Mouse (Mus musculus) heart, adult 18-20 months (tissue): ENCODE results near the gene Tex12. TPM values are rescaled to one million over a fixed set of nuclear protein-coding genes. Genes with fewer than 3 reads are reported as not detected.

ENCODE experiments used
- DNase-seq, 2 experiments: peaks; one replicate each; pipeline ENCODE4 v3.0.0; 2021 to 2022; ENCODE audit warnings: mixed read lengths in 1 of 2
- total RNA-seq, 2 experiments: library from RNA; stranded (reverse); gene quantifications; 2 replicates each; pipeline ENCODE4 v1.2.3; 2021

Gene Tex12
- total RNA-seq, 2 experiments from 2014 or later: not detected

DNA sequence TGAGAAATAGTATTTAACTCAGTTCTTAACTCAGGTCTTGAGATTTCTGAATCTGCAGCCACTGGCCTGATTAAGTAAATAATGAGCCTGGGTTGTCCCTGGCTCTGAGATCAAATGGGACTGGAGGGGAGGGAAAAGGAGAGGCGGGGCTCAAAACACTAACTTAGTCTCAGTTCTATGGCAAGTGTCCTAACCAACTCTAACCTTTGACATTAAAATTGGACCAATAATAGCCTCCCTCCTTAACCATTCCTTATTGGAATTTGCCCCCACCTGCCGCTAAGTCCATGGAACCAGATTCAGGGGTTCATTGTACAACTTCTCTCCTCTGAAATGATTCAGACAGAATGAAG is 6.1 kb downstream of the Tex12 start, which contains the start of gene Bco2:
TSS of gene Bco2 (minus strand) at position 88 of the 353 bp plus-strand sequence.
- DNase-seq: no peak

DNA sequence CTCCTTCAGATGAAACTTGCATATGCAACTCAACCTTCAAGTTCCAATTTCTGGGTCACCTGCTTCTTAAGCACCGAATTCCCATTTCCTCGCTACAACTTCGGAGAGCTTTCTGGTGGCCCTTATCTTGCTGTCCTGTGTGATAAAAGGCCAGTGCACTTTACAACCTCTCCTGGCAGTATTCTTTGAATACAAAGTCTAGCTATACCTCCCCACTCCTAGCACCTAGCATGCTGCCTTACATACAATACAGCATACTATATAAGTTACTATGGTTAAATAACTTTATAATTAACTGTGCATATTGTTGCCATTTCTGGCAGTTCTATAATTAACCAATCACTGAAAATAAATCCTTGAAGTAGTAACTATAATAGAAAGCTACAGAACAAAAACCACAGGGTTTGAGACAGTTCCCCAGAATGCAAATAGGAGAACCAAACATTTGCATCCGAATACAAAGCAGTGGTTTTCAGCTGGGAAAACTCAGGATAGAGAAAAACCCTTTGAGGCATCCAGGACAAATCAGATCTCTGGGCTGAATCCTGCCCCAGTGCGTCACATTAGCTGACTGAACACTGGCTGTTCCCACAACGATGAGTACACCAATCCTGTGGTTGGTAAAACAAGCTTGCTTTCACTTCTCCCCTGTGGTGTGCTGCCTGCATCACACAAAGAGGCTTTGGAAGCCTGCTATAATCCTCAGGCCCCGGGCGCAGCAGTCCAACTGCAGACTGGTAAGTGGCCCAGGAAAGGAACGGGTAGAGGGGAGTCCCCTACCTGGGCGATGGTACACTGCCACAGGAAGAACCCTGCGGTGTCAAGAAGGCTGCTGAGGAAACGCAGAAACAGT is 6.7 kb downstream of the Tex12 start, which contains the start of gene Il18:
TSS of gene Il18 (plus strand) at position 587 of the 853 bp plus-strand sequence.
- peak; percentile 51 to 68 for DNase-seq

DNA sequence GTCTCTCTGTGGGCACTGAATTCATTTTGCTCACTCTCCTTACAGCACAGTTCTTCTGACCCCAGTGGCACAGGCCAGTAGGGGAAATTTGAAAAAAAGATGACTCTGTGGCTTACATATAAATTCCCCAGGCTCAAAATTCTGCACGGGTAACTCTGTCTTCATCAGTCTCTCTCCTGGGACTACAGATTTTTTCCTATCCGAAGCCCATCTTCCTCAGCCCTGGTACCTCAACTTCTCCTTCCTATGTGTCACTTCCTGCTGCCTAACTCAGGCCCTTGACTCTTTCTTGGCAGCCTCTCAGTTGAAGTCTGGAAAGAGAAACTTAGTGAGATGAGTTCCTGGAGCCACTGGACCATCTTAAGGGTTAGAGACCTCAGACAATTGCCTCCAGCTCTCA is 7.6 kb downstream of the Tex12 start:
- peak in 1 of 2 experiments; percentile 35 for DNase-seq

DNA sequence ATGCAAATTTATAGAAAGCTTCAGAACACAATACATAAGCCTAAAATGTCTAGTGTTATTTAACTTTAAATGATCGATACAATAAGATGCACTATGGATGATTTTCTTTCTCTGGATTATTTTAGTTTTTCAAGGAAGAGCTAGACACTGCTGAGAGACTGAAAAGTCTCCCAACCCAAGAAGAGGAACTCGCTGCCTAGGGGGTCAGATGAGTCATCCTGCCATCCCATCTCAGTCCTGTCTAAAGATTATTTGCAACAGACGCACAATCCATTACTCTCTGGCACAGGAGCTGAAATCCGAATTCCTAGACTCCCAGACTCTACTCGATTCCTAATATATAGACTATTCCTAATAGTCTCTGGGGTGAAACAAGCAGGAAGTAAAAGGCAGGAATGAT is 8.9 kb downstream of the Tex12 start:
- DNase-seq: no peak

DNA sequence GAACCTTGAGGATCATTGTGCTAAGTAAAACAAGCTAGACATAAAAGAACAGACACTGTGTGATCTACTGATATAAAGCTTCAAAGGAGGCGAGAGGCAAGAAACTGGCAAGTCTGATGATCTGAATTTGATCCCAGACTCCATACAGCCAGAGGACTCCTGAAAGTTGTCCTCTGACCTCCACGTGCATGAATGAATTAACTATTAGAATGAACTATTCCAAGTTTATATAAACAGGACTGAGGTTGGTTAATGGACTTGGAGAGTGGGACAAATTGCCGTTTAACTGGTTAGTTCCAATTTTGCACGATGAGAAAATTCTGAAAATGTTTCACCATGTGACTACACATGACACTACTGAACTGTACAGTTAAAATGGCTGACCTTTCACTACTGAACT is 12.2 kb downstream of the Tex12 start:
- DNase-seq: no peak

DNA sequence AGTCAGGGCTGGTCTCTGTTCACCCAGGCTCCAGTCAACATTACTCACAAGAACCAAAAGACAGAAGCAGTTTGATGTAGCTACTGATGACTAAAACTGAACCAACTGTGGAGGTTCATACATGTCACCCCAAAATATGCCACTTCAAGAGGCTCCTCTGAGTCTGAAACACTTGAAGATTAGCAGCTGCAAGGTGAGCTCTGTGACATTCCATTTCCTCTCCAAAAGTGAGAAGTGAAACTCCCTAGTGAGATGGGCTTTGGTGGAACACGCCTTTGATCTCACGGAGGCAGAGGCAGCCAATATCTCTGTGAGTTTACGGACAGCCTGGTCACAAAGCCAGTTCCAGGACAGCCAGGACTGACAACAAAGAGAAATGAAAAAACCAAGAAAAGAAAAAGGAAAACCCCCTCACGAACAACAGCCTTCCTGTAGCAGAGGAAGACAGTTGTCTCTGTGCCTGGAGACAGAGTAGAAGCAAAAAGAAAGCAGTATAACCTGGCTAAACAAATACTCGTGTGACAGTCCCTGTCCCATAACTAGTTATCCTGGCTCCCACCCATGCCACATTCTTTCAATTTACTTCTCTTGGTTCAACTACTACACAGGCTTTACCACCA is 13.2 kb downstream of the Tex12 start:
- DNase-seq: no peak

DNA sequence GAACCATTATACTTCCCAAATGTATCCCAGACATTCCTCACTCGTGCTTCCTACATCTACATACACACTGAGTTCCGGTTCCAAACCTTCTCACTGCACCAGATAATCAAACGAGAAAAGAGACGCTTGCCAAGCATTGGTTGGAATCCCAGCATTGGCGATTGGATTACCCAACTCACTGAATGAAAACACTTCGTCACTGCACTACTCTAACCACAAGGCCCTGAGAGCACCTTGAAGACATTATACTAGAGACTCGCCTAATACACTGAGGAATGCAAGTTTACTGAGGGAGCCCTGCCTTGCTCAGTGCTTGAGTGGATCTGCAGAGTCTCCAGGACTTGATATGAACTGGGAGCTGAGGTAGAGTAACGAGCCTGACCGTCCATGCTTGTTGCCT is 18.7 kb downstream of the Tex12 start:
- DNase-seq: no peak

DNA sequence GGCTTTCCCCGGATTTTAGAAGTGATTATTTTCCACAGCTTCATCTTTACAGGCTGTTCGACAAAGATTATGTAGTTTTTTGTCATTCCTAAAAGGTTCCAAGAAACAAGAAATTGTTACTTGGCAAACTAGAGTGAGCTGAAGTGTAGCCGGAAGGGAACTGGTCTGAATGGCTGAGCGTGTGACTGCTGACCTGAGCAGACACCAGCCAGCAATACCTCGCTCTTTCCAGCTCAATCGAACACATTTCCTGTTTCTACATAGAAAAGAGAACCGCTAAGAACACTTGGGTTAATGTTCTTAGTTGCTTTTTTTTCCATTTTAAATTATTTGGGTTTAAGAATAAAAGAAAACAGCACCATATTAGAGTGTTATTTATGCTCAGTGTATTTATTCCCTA is 21.0 kb downstream of the Tex12 start:
- DNase-seq: no peak

DNA sequence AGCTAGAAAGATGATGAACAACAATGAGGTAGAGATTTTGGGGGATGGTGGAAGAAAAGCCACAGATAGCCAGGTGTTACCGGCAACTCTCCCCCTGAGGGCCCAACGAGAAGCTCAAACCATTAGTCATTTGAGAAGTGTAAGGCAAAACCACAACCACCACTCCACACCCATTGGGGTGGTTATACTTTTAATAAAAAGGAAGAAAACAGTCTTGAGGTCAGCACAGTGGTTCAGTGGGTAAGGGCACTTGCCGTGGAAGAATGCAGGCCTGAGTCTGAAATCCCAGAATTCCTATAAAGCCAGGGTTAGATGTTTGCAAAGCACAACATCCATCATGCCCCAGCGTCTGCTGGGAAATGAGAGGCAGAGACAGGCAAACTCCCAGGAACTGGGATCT is 23.8 kb downstream of the Tex12 start:
- DNase-seq: no peak

DNA sequence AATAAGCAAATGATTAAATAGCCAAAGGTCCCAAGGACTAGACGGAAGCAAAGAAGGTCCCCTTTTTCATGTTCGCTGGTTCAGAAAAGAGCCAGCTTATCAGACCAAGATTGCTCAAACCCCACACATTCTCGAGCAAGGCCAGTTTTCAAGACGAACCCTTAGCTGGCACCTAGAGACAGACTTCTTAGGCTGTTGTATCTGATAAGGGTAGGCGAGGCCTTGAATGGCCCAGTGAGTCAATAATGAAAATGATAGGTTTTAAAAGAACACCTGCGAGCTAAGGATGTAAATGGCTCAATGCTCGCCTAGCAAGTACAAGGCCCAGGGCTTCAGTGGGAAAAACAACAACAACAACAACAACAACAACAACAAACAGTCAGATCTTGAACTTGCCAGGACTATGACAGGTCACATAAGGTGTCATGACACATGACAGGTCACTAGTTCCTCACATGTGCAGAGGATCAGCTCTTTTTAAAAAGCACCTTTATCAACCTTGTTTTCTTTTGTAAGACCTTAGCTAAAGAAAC is 24.5 kb downstream of the Tex12 start:
- no peak for DNase-seq

DNA sequence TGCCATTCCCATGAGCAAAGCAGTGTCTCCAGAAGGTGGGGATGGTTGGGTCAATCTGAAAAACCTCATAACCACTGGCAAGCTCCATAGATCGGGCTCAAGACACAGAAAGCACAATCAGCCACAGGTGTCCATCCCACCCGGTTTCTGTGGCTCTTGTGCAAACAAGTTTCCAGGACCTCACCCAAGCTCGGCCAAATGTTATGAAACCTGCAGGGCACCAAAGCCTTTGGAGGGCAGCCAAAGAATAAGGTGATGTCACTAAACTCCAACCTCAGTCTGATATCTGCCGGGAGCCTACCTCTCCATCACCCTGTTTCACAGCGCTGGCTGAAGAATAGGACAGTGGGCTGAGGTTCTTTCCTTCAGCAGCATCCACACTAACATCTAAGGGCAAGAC is 25.2 kb downstream of the Tex12 start:
- DNase-seq: no peak

DNA sequence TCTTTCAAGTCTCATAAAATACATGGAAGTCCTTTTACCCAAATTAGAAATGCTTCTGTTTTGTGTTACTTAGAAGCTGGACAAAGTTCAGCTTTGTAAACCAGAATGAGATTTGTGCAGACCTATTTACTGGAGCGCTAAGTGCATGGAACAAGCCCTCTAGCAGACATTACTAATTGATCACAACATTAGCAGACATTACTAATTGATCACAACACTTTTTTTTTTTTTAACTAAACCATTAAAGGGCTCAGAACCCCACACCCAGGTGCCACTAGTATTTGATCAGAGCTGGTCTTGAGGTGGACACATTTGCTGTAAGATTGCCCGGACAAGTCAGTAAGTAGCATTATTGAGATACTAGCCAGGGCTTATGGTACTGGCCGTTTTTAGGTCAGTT is 27.3 kb downstream of the Tex12 start:
- no peak for DNase-seq

DNA sequence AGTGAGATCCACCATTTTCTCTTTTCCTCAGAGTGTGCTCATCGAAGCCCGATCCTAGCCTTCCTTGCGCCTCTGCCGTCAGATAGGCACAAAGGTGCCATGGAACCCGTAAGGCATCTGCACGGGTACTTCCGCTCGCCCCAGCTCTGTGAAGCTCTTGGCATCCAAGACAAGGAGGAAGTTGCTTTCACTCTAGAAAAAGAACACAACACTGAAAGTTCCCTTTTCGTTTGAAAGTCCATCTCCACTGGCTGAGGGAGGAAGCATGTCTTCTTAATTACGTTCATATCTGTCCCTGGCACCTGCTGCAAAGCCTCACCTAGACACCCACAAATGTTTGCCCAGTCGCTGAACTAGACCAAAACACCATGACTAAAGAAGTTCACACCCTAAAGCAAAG is 27.8 kb downstream of the Tex12 start:
- DNase-seq: peak in 1 of 2 experiments; percentile 44

DNA sequence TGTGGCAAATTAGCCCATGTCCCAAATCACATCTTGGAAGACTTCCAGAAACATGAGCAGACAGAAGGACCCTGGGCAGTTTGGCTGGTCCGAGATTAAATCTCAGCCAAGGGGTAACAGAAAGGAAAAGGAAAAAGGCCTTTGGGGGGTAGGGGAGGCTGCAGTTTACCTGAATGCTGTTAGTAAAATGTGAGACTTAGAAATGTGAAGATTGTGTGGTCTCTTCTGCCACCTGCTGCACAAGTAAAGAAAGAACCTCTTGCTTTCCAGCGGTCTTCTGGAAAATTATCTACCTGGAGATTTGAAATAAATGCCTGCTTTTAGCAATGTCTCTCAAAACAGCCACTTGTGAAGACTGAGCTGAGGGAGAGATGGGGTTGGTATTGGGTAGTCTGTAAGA is 30.2 kb downstream of the Tex12 start:
- peak; percentile 18 to 34 for DNase-seq

DNA sequence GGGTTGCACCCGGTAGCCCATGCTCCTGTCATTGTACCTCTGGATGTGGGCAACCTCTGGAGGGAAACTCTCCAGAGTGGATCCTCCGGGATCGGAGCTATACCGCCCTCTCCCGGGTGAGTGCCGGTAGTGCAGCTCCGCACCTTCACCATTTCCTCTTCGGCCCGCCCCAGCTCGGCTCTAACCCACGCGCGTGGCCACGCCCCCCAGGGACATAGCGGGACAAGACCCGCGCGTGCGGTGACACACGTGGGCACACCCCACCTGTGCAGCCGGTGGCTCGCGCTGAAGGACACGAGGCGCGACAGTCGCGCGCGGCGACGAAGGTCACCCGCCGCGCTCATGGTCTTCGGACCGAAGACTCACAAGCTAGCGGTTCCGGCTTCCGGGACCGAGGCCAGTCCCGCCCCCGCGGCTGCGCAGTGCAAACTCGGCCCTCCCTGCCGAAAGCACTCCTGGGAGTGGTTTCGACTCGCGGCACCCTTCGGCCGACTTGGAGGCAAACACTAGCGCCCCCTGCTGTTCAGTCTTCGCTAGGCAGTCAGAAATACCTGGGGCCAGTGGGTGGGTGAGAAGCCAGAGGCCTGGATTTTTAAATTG is 32.7 kb downstream of the Tex12 start, which contains the start of gene Pts:
TSS of gene Pts (minus strand) at position 432 of the 600 bp plus-strand sequence.
- DNase-seq: peak; percentile 97 to 98

DNA sequence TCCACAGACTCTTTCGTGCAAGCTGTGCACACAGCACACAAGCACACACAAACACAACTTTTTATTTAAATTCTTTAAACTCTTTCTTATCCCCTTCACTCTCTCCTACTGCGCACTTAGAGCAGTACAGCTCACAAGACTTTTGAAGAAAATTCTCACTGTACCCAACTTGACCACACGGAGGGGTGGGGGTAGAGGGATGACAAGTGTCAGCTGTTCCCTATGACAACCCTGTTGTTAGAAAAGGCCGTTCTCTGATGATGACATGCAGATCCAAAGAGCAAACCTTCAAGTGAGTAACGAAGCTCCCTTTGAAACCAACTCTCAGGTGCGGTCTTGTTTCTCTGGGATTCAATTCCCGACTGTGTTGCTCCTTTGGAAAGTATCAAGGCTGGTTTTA is 33.3 kb downstream of the Tex12 start:
- DNase-seq: no peak

DNA sequence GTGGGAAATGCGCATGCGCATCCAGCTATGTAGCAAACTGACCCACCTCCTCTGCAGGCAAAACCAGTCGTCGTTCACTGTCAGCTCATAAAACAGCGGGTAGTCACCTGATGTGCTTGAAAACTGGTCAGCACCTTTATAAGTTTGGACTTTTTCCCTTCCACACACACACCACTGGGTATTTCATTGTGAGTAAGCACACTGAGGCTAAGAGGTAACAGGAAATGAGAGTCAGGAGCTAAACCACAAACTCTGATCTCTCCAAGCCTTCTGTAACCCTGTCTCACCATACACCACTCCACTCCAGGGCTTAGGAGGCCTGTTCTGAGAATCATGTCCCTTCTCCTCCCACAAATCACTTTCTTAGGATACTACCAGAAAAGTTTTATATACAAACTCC is 35.5 kb downstream of the Tex12 start:
- DNase-seq: no peak

DNA sequence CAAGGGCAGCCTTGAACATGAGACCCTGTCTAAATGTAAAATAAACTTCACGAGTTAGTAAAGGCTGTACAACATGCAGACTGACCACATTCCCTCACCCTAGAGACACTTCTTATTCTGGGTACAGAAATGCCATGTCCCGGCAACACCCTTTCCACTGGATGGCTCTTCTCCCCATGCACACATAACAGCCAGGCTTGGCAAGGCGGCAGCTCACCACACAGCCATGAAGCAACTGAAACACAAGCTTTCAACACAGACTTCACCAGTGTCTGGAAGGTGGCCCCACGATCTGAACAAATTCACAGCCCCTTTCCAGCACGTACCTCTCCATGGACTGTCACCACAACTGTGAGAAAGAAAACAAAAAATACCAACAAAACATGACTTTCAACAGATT is 36.2 kb downstream of the Tex12 start:
- DNase-seq: no peak

DNA sequence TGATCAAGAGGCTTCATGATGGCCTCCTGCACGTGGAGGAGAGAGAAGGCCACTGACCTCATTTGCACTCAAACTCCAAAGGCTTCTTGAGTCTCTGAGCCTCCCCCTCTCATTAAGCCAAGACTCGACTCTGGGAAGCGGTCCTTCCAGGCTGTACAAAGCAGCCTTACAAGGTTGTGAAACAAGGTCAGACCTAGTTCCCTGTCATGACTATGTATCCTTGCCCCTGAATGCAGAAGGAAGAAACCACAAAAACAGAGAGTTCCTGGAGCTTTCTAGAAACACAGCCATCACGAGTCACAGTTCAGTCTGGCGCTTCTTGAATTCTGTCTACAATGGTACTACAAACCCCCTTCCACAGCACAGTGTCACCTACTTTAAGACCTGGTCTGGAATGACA is 38.6 kb downstream of the Tex12 start:
- no peak for DNase-seq

DNA sequence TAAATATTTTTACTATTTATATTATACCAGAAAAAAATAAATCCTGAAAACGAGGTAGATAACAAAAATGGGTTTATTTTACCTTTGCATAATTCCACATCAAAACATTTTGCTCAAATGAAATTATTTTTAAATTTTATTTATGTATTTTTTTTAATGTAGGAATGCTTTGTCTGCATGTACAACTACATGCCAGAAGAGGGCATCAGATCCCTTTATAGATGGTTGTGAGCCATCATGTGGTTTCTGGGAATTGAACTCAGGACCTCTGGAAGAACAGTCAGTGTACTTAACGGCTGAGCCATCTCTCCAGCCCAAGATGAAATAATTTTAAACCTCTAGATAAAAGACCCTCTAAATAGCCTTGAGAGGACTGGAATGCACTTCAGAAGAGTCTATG is 39.6 kb downstream of the Tex12 start:
- no peak for DNase-seq

DNA sequence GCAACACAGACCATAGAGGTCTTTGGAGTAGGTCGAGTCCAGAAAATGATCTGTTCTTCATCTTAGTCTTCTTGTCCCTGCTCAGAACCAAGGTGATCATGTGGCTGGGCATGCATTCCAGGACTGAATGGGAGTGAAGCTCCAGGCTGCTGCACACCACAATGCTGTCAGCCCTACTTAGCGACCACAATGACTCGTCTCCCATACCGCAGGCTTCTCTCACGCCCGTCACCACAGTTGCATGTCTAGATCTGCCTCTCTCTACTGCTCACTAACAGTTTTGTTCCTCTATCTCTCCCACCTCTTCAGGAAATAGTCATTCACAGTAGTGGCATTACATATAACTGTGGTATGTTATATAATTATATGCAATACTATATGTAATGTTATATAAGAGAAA is 40.4 kb downstream of the Tex12 start:
- no peak for DNase-seq

DNA sequence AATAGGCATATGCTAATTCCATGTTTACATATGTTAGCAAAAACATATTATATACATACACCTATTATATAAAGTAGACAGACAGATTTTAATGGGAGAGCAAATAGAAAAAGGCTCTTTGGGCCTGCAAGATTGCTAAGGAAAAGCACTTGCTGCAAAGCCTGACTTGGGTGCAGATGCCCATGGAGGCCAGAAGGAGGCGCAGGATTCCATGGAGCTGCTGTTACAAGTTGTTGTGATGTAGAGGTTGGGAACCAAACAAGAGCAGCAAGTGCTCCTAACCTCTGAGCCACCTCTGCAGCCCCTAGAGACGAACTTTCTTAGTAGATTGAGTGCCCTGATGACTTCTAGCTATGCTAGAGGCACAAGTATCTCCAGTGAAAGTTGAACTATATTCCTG is 42.3 kb downstream of the Tex12 start:
- DNase-seq: no peak

DNA sequence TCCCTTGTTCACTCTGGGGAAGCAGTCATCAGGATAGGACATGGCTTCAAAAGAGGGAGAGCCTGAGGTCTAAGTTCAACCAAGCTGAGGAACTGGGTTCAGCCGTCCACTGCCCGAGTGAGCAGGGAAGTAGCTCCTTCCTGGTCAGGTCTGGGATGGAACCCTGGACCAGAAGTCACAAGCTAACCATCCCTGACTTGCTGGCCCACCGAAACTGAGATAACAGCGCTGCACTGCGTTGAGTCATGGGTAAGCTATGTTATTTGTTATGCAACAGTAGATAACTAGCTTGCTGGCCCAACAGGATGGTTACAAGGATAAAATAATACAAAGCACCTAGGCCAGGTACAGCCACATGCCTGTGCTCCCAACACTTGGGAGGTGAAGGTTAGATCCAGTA is 45.7 kb downstream of the Tex12 start:
- no peak for DNase-seq
